Mouse (Mus musculus) small intestine, adult 2 months (tissue): Measurements from ENCODE around the gene Arsb. TPM values are rescaled to one million over a fixed set of nuclear protein-coding genes. Genes with fewer than 3 reads are reported as not detected.

ENCODE experiments used
- H3K27ac ChIP-seq: fragments of 200-500 bp; 2 replicates; pipeline ENCODE4 v1.5.1; 2012; ENCODE audit warnings: low read depth, low read length, control low read depth, inconsistent platforms; ENCODE audit not compliant: insufficient read depth
- H3K27me3 ChIP-seq: fragments of 200-500 bp; 2 replicates; pipeline ENCODE4 v1.6.1; 2012; ENCODE audit warnings: mild to moderate bottlenecking, moderate library complexity, low read length, inconsistent platforms; ENCODE audit not compliant: control insufficient read depth, insufficient read depth
- H3K36me3 ChIP-seq: fragments of 200-500 bp; 2 replicates; pipeline ENCODE4 v1.6.1; 2012; ENCODE audit warnings: mild to moderate bottlenecking, low read length, control low read depth, inconsistent platforms; ENCODE audit not compliant: control insufficient read depth, insufficient read depth
- H3K4me1 ChIP-seq: fragments of 200-500 bp; 2 replicates; pipeline ENCODE4 v1.6.1; 2012; ENCODE audit warnings: low read length, inconsistent platforms, mixed read lengths; ENCODE audit not compliant: control insufficient read depth, insufficient read depth, insufficient read length
- H3K4me3 ChIP-seq: fragments of 200-500 bp; 2 replicates; pipeline ENCODE4 v1.5.1; 2012; ENCODE audit warnings: low read depth, mild to moderate bottlenecking, control low read depth, inconsistent platforms, low read length, moderate library complexity
- CTCF ChIP-seq: fragments of 200-500 bp; IDR thresholded peaks from 2 replicates; pipeline ENCODE4 v1.5.1; 2012; ENCODE audit warnings: low read depth, mild to moderate bottlenecking, control low read depth, inconsistent platforms, low read length, moderate library complexity, mixed read lengths; ENCODE audit not compliant: insufficient replicate concordance, insufficient read length; ENCODE audit errors: extremely low read depth
- POLR2A ChIP-seq: fragments of 200-500 bp; IDR thresholded peaks from 2 replicates; pipeline ENCODE4 v1.6.1; 2012; ENCODE audit warnings: low read depth, mild to moderate bottlenecking, control low read depth, inconsistent platforms, low read length, moderate library complexity
- WGBS: fragments of 180-500 bp; shearing (Covaris S2); methylation state at CpG from one replicate; pipeline ENCODE4 v1.1.7; 2018; 5-methylcytosine and 5-hydroxymethylcytosine counted together
- polyA plus RNA-seq: library from polyadenylated mRNA; depleted of rRNA; stranded (reverse); fragments of >200 nt; gene quantifications from 2 replicates; pipeline ENCODE4 v1.2.3, GENCODE M21; 2012

Gene Arsb
- polyA plus RNA-seq, 1 experiment, result 6.3 TPM

DNA sequence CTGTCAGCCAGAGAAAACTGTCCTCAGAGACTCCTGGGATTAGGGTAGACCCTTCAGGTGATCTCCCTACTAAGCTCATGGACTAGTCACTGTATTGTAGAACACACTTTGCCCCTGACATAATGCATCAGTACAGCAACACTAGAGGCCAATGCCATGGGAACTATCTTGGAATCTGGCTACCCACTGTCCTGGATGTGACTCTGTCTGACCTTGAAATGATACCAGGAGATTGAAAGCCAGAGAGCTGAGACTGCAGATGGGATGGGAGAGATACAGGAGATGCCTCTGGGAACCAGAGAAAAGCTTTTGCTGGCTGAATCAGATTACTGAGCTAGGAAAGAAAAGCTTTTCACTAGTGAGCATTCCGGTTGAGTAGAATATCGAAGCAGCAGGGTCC is 130.7 kb downstream of the Arsb start:
- WGBS, result 95% methylated on average over 2 of the region's 2 CpGs
- H3K27me3 ChIP-seq, result no peaks in the 10 kb centered on the region
- H3K4me1 ChIP-seq, result no peaks in the 10 kb centered on the region
- TF ChIP-seq POLR2A (no peak), CTCF (no peak)
- H3K36me3 ChIP-seq, result no peaks in the 10 kb centered on the region
- no peak overlapping the region for H3K4me3 ChIP-seq
- H3K27ac ChIP-seq, result no peak overlapping the region

GRCm38 (mm10) chr13:93906552-93907245 is 135.3 kb downstream of the Arsb start:
- Histone ChIP-seq H3K36me3 (no peaks in the 10 kb centered on the region), H3K27ac (no peak overlapping the region), H3K27me3 (no peaks in the 10 kb centered on the region), H3K4me1 (no peaks in the 10 kb centered on the region), H3K4me3 (no peak overlapping the region)
- no peak for TF ChIP-seq POLR2A
- TF ChIP-seq CTCF, result no peak
- WGBS, result 90% methylated on average over 10 of the region's 10 CpGs

- no peak overlapping the region for H3K27ac ChIP-seq
- TF ChIP-seq POLR2A (no peak), CTCF (no peak)
- H3K27me3 ChIP-seq, result no peaks in the 10 kb centered on the region
- WGBS, result 95% methylated on average over 3 of the region's 3 CpGs
- no peak overlapping the region for H3K4me3 ChIP-seq
- H3K4me1 ChIP-seq, result no peaks in the 10 kb centered on the region
- no peaks in the 10 kb centered on the region for H3K36me3 ChIP-seq
These were observed 136.5 kb downstream of the Arsb start for GRCm38 (mm10) chr13:93907971-93908370.

- Histone ChIP-seq H3K4me1 (no peaks in the 10 kb centered on the region), H3K27ac (no peak overlapping the region), H3K4me3 (no peak overlapping the region), H3K27me3 (no peaks in the 10 kb centered on the region), H3K36me3 (no peaks in the 10 kb centered on the region)
- 92% methylated on average over 5 of the region's 5 CpGs for WGBS
- TF ChIP-seq CTCF, result no peak
- TF ChIP-seq POLR2A, result no peak
These were observed 138.4 kb downstream of the Arsb start for GRCm38 (mm10) chr13:93909847-93910246.

DNA sequence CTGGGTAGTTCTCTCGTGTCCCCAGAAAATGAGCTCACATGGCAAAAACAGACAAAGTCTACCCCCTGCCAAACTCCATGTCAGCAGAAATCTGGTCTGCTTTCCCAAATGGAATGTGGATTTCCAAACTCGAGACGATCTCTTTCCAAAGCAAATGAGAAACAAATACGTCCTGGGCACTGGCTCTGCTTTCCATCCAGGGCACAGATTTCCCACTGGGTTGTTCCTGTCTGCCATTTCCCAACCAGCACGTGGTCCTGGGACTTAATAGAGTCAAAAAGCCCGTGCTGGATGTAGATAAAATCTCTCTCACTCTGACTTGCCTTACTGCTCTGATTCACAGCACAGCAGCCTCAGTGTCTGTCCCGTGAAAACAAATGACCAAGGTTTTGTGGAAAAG is 139.6 kb downstream of the Arsb start:
- Histone ChIP-seq H3K4me3 (no peak overlapping the region), H3K27ac (no peak overlapping the region), H3K27me3 (no peaks in the 10 kb centered on the region), H3K4me1 (no peaks in the 10 kb centered on the region), H3K36me3 (no peaks in the 10 kb centered on the region)
- WGBS, result 83% methylated on average over 7 of the region's 7 CpGs
- TF ChIP-seq CTCF (no peak), POLR2A (no peak)

GRCm38 (mm10) chr13:93912326-93912915 is 141.0 kb downstream of the Arsb start:
- WGBS, result 89% methylated on average over 5 of the region's 5 CpGs
- Histone ChIP-seq H3K27me3 (no peaks in the 10 kb centered on the region), H3K36me3 (no peaks in the 10 kb centered on the region), H3K27ac (no peak overlapping the region), H3K4me1 (no peaks in the 10 kb centered on the region), H3K4me3 (no peak overlapping the region)
- TF ChIP-seq POLR2A (no peak), CTCF (no peak)

GRCm38 (mm10) chr13:93914206-93914605 is 142.8 kb downstream of the Arsb start:
- H3K27ac ChIP-seq, result no peak overlapping the region
- H3K4me1 ChIP-seq, result no peaks in the 10 kb centered on the region
- no peak for TF ChIP-seq CTCF
- TF ChIP-seq POLR2A, result no peak
- H3K4me3 ChIP-seq, result no peak overlapping the region
- H3K36me3 ChIP-seq, result no peaks in the 10 kb centered on the region
- no peaks in the 10 kb centered on the region for H3K27me3 ChIP-seq
- 93% methylated on average over 3 of the region's 3 CpGs for WGBS
